Mouse (Mus musculus): ENCODE data around the gene Inpp5b.

DNA sequence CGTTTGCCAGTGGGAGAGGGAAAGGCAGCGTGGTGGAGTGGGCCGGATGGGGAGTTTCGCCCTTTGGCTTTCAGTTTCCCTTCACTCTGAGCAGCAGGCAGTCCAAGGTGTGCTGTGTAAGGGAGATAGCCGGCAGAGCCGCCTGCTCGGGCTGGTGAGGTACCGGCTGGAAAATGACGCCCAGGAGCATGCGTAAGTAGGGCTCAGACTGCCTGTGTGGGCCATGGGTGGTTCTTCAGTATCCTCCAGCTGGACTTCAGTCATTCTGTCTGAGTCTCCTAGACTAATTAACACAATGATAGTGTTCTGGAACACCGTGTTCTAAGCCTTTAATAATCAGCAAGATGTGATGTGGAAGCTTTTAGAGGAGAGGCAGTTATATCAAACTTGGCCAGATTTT is 1.2 kb downstream of the Inpp5b start:
- TF ChIP-seq CTCF (IDR thresholded peaks at IDR 0.05; ENCODE audit: insufficient read depth, low read length) (no peak), POLR2A (IDR thresholded peaks at IDR 0.05; ENCODE audit: borderline replicate concordance, extremely low read depth, low read depth, low read length) (no peak)

Measured in lung, adult 2 months (tissue).